Mouse (Mus musculus): Measurements from ENCODE around the gene Gpa33.

Gene Gpa33

GRCm38 (mm10) chr1:166130224-166130860 is at the start of gene Gpa33:
Gpa33 (plus strand) TSS chr1:166130238.
- no peak for DNase-seq (ENCODE audit: low spot score)

GRCm38 (mm10) chr1:166088446-166089170 is 41.4 kb upstream of the Gpa33 start:
- DNase-seq (ENCODE audit: low spot score), result no peak

GRCm38 (mm10) chr1:166089337-166089736 is 40.7 kb upstream of the Gpa33 start:
- no peak for DNase-seq (ENCODE audit: low spot score)

- DNase-seq (ENCODE audit: low spot score), result no peak
These were observed 40.3 kb upstream of the Gpa33 start for GRCm38 (mm10) chr1:166089739-166090138.

GRCm38 (mm10) chr1:166090306-166090705 is 39.7 kb upstream of the Gpa33 start:
- no peak for DNase-seq (ENCODE audit: low spot score)

GRCm38 (mm10) chr1:166094462-166094861 is 35.6 kb upstream of the Gpa33 start:
- no peak for DNase-seq (ENCODE audit: low spot score)

- no peak for DNase-seq (ENCODE audit: low spot score)
These were observed 31.9 kb upstream of the Gpa33 start for GRCm38 (mm10) chr1:166098120-166098519.

GRCm38 (mm10) chr1:166102920-166103608 is 27.0 kb upstream of the Gpa33 start:
- DNase-seq (ENCODE audit: low spot score), result no peak

- DNase-seq (ENCODE audit: low spot score), result no peak
These were observed 25.2 kb upstream of the Gpa33 start for GRCm38 (mm10) chr1:166104858-166105257.

GRCm38 (mm10) chr1:166105464-166105863 is 24.6 kb upstream of the Gpa33 start:
- DNase-seq (ENCODE audit: low spot score), result no peak

GRCm38 (mm10) chr1:166114986-166115385 is 15.1 kb upstream of the Gpa33 start:
- no peak for DNase-seq (ENCODE audit: low spot score)

GRCm38 (mm10) chr1:166115719-166116118 is 14.3 kb upstream of the Gpa33 start:
- no peak for DNase-seq (ENCODE audit: low spot score)

- DNase-seq (ENCODE audit: low spot score), result no peak
These were observed 12.0 kb upstream of the Gpa33 start for GRCm38 (mm10) chr1:166117866-166118639.

- DNase-seq (ENCODE audit: low spot score), result no peak
These were observed 7.9 kb upstream of the Gpa33 start for GRCm38 (mm10) chr1:166122114-166122513.

GRCm38 (mm10) chr1:166123045-166123444 is 7.0 kb upstream of the Gpa33 start:
- no peak for DNase-seq (ENCODE audit: low spot score)

- no peak for DNase-seq (ENCODE audit: low spot score)
These were observed 6.3 kb upstream of the Gpa33 start for GRCm38 (mm10) chr1:166123751-166124150.

- no peak for DNase-seq (ENCODE audit: low spot score)
These were observed 5.0 kb upstream of the Gpa33 start for GRCm38 (mm10) chr1:166124932-166125593.

- DNase-seq (ENCODE audit: low spot score), result no peak
These were observed 3.7 kb upstream of the Gpa33 start for GRCm38 (mm10) chr1:166126290-166126689.

- DNase-seq (ENCODE audit: low spot score), result no peak
These were observed 3.2 kb upstream of the Gpa33 start for GRCm38 (mm10) chr1:166126795-166127194.

GRCm38 (mm10) chr1:166127719-166128118 is 2.3 kb upstream of the Gpa33 start, which contains the start of gene Dusp27:
Dusp27 (minus strand) TSS chr1:166127922.
- DNase-seq (ENCODE audit: low spot score), result no peak

GRCm38 (mm10) chr1:166128551-166128950 is 1.5 kb upstream of the Gpa33 start:
- DNase-seq (ENCODE audit: low spot score), result no peak

- DNase-seq (ENCODE audit: low spot score), result no peak
These were observed 2.3 kb downstream of the Gpa33 start for GRCm38 (mm10) chr1:166132367-166132766.

Data from layer of hippocampus, adult 9-10 months (tissue).